In the genomic region with DNA sequence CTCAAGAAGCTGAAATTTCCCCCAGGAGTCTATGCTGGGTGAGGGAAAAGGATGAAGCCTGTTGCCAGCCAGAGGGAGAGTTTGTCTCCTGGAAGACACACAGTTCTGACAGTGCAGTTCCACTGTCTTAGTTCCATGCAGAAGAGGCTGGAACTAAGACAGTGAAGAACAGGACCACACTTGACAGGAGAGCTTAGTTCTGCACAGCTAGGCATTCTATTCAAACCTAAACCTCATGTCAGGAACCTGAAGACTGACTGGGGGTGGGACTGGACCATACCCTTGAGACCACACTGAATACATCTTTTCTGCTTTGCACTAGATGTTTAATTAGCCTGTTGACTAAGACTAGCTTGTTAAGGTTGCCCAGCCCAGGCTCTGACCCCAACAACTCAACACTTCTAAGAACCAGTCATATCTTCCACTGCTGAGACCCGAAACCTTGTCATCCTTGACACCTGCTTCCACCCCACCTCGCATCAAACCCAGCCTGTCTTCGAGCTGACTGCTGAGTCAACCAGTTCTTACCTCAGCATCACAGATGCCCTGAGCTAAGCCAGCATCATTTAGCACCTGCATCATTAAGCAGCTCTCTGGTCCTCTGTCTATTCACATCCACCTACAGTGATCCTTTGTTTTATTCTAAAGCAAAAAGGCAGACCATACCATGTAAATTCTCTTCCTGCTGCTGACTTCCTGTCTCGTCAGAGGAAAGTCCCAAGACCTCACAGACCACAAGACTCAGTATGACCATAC, we compare ENCODE assay signal across 9 mouse cellular contexts. TPM values are rescaled to one million over a fixed set of nuclear protein-coding genes. Genes with fewer than 3 reads are reported as not detected.
DNase-seq lines count a peak whose midpoint lies in the region; ATAC-seq and TF ChIP-seq lines count a peak whose summit lies in the region.
"Had no signal": no experiment of that assay in that cellular context is flagged by ENCODE, and none has a peak within 500 bp of the region (broad histone marks: within the 10 kb centered on the region; RNA-seq: fewer than 3 reads in every experiment).

TSS of gene Coq8a (minus strand) at position 644 of the 756 bp plus-strand sequence.

- H3K36me3 ChIP-seq in liver, postnatal 0 days (replicated peaks; ENCODE audit: insufficient read depth, low read length) = no peaks in the 10 kb centered on the region
- no peaks in the 10 kb centered on the region for H3K36me3 ChIP-seq in midbrain, embryonic 10.5 days

- no peaks in the 10 kb centered on the region for H3K27me3 ChIP-seq in liver, postnatal 0 days (ENCODE audit: insufficient read depth, low read length)
- 0 out of 2 replicates have a peak, but pooled peaks cover 4% of the 10 kb centered on the region for H3K27me3 ChIP-seq in midbrain, embryonic 10.5 days (ENCODE audit: low read depth, poor library complexity, severe bottlenecking)

- no peak for DNase-seq in left cerebral cortex, adult 8-10 months (ENCODE audit: low spot score in 2 of 2)
- no peak for DNase-seq in left cerebral cortex, postnatal 4 days
- DNase-seq in adrenal gland, adult 8-10 months = no peak
- DNase-seq in gonadal fat pad, adult 2 months (ENCODE audit: low read depth) = no peak
- DNase-seq in liver, postnatal 0 days = no peak
- no peak for DNase-seq in cerebellum, postnatal 25 days
- DNase-seq in midbrain, embryonic 10.5 days (ENCODE audit: low spot score) = no peak
- no peak for DNase-seq in lung, adult 18-20 months
- DNase-seq: lung, embryonic 14.5 days had no signal

- no peak within 1 kb of the TSS for H3K4me3 ChIP-seq in liver, postnatal 0 days (ENCODE audit: low read depth, low read length)
- no peak within 1 kb of the TSS for H3K4me3 ChIP-seq in midbrain, embryonic 10.5 days

- no peak for TF ChIP-seq CTCF in liver, postnatal 0 days (IDR thresholded peaks at IDR 0.05; ENCODE audit: low read depth)

- H3K4me1 ChIP-seq in liver, postnatal 0 days (ENCODE audit: insufficient read depth) = peaks cover 15% of the 10 kb centered on the region
- H3K4me1 ChIP-seq in midbrain, embryonic 10.5 days = peaks cover 15% of the 10 kb centered on the region

- no peak for TF ChIP-seq EP300 in liver, postnatal 0 days (IDR thresholded peaks at IDR 0.05; ENCODE audit: low read depth)

- WGBS in liver, postnatal 0 days (ENCODE audit: insufficient replicate concordance) = 44% methylated on average over 4 of the region's 4 CpGs
- WGBS in midbrain, embryonic 10.5 days = 68% methylated on average over 4 of the region's 4 CpGs

- no peaks in the 10 kb centered on the region for H3K9me3 ChIP-seq in liver, postnatal 0 days (ENCODE audit: low read length)
- H3K9me3 ChIP-seq in midbrain, embryonic 10.5 days (replicated peaks) = no peaks in the 10 kb centered on the region

- no peak within 1 kb of the TSS; the same call in 1 of the 2 replicates for H3K27ac ChIP-seq in liver, postnatal 0 days (ENCODE audit: low read depth)
- no peak within 1 kb of the TSS for H3K27ac ChIP-seq in midbrain, embryonic 10.5 days (replicated peaks)

- no peak within 1 kb of the TSS for H3K9ac ChIP-seq in liver, postnatal 0 days (replicated peaks)
- H3K9ac ChIP-seq: lung, embryonic 14.5 days had no signal

- ATAC-seq in liver, postnatal 0 days = no peak

- intact Hi-C loops in left cerebral cortex, postnatal 4 days (cut with DNase I) = no loop called here

- no peak within 1 kb of the TSS for H3K4me2 ChIP-seq in liver, postnatal 0 days (ENCODE audit: low read depth, low read length)
- H3K4me2 ChIP-seq: lung, embryonic 14.5 days had no signal

RNA-seq across cellular contexts. Expression of gene Coq8a, which starts in this region (rescaled TPM):
- 10 to 100 TPM; 59.6 to 79.0 (median 61.8) TPM for total RNA-seq in left cerebral cortex, adult 8-10 months (2022)
- total RNA-seq in left cerebral cortex, postnatal 4 days (2021) = 1 to 10 TPM; 6.1 to 7.1 TPM
- 100 to 1,000 TPM in 3 of 4 experiments, 10 to 100 TPM in 1; 85.1 to 269 (median 187) TPM for total RNA-seq in adrenal gland, adult 8-10 months (2022)
- 20.9 and 30.3 TPM in 2 replicates for polyA plus RNA-seq in gonadal fat pad, adult 2 months (2012; rRNA removed)
- 36.6 and 49.7 TPM in 2 replicates for polyA plus RNA-seq in liver, postnatal 0 days (2015; fragmentation: Nextera tagmentation; extraction: Ambion mirVana)
- 0.90 and 1.3 TPM in 2 replicates for polyA plus RNA-seq in midbrain, embryonic 10.5 days (2016; fragmentation: Nextera tagmentation; extraction: Ambion mirVana)

Comparison
In these comparisons a context has a peak if more than half of its experiments do, and no peak if none do; other contexts are left out.
1. RNA of gene Coq8a (total RNA-seq): 85.1 to 269 TPM in adrenal gland, adult 8-10 months and 59.6 to 79.0 TPM in left cerebral cortex, adult 8-10 months; 6.1 to 7.1 TPM in left cerebral cortex, postnatal 4 days; every median in the first group is over 4 times any median in the second.